Mouse (Mus musculus) embryonic stem cell, embryonic (primary cell): ENCODE data around the gene Sik3.

Source experiments
- CTCF ChIA-PET, 4 experiments: fragments of 300-600 bp in 2 of 4; fragments of 350-600 bp in 2 of 4; sonication (Branson Sonifier 250); formaldehyde crosslinking; loops; one replicate each; lab custom pipeline; 2022; ENCODE audit warnings: inconsistent platforms in 2 of 4; lab: Charles Lee
- POLR2A ChIA-PET, 4 experiments: fragments of 300-600 bp in 2 of 4; fragments of 350-600 bp in 2 of 4; sonication (Branson Sonifier 250); formaldehyde crosslinking; loops; one replicate each; lab custom pipeline; 2022; ENCODE audit warnings: antibody characterized with exemption in 4 of 4, inconsistent platforms in 1 of 4; lab: Charles Lee

The Sik3 gene

GRCm38 (mm10) chr9:46163430-46163829 is 150.8 kb downstream of the Sik3 start:
- ChIA-PET POLR2A (interaction anchor here in 1 of 4 experiments (0.6 to 2.0 kb wide), 2 partner anchors 12 to 424 kb away, joined by 3 to 11 read pairs; no protein-coding TSS in a partner anchor), CTCF (interaction anchor here in 1 of 4 experiments (0.7 kb wide), 1 partner anchor 22 kb away, joined by 3 read pairs; no protein-coding TSS in a partner anchor)

GRCm38 (mm10) chr9:46168802-46169201 is 156.2 kb downstream of the Sik3 start:
- CTCF ChIA-PET, result interaction anchor here in 1 of 4 experiments (0.6 to 0.7 kb wide), 2 partner anchors 17 to 158 kb away, joined by 3 to 4 read pairs; no protein-coding TSS in a partner anchor
- POLR2A ChIA-PET, result no interaction called here

GRCm38 (mm10) chr9:46172251-46172650 is 159.6 kb downstream of the Sik3 start:
- CTCF ChIA-PET, result interaction anchor here in 1 of 4 experiments (0.5 kb wide), 1 partner anchor 462 kb away, joined by 3 read pairs; no protein-coding TSS in a partner anchor

GRCm38 (mm10) chr9:46172953-46173352 is 160.3 kb downstream of the Sik3 start:
- POLR2A ChIA-PET, result no interaction called here
- CTCF ChIA-PET, result no interaction called here

More at GRCm38 (mm10) chr9:46172251-46172650, 159.6 kb downstream of the Sik3 start:
- POLR2A ChIA-PET, result interaction anchor here in 1 of 4 experiments (1.5 kb wide), 1 partner anchor 7 kb away, joined by 3 read pairs; no protein-coding TSS in a partner anchor

- CTCF ChIA-PET, result interaction anchor here in 1 of 4 experiments (1.1 to 1.6 kb wide), 3 partner anchors 11 to 264 kb away, joined by 3 to 5 read pairs (median 3); no protein-coding TSS in a partner anchor
Measured at GRCm38 (mm10) chr9:46173919-46174318, 161.3 kb downstream of the Sik3 start.

GRCm38 (mm10) chr9:46174770-46175294 is 162.2 kb downstream of the Sik3 start:
- CTCF ChIA-PET, result interaction anchor here (0.6 to 2.5 kb wide), 7 partner anchors 10 to 138 kb away, joined by 3 to 13 read pairs (median 3); no protein-coding TSS in a partner anchor

More at GRCm38 (mm10) chr9:46173919-46174318, 161.3 kb downstream of the Sik3 start:
- POLR2A ChIA-PET, result no interaction called here

GRCm38 (mm10) chr9:46175300-46175699 is 162.7 kb downstream of the Sik3 start:
- ChIA-PET CTCF (interaction anchor here (0.5 to 2.5 kb wide), 10 partner anchors 9 to 163 kb away, joined by 3 to 13 read pairs (median 4); partner anchors contain the start of genes Pafah1b2 (in 1 of the 4) and Sik3 (in 1 of the 4)), POLR2A (interaction anchor here in 2 of 4 experiments (1.1 to 1.9 kb wide), 10 partner anchors 9 to 108 kb away, joined by 3 to 8 read pairs (median 4); partner anchors contain the start of gene Bud13 (in 1 of the 2))

More at GRCm38 (mm10) chr9:46174770-46175294, 162.2 kb downstream of the Sik3 start:
- POLR2A ChIA-PET, result interaction anchor here in 2 of 4 experiments (1.2 to 1.9 kb wide), 6 partner anchors 12 to 108 kb away, joined by 3 to 8 read pairs (median 4); partner anchors contain the start of gene Bud13 (in 1 of the 2)

GRCm38 (mm10) chr9:46175938-46176375 is 163.3 kb downstream of the Sik3 start:
- POLR2A ChIA-PET, result interaction anchor here in 2 of 4 experiments (0.8 to 1.9 kb wide), 11 partner anchors 9 to 67 kb away, joined by 3 to 8 read pairs (median 4); no protein-coding TSS in a partner anchor
- CTCF ChIA-PET, result interaction anchor here (0.5 to 2.5 kb wide), 8 partner anchors 8 to 163 kb away, joined by 3 to 13 read pairs (median 8); partner anchors contain the start of genes Pafah1b2 (in 1 of the 4) and Sik3 (in 1 of the 4)

GRCm38 (mm10) chr9:46176613-46177012 is 164.0 kb downstream of the Sik3 start:
- POLR2A ChIA-PET, result interaction anchor here in 3 of 4 experiments (0.6 to 1.9 kb wide), 7 partner anchors 9 to 34 kb away, joined by 3 to 8 read pairs (median 4); no protein-coding TSS in a partner anchor
- CTCF ChIA-PET, result interaction anchor here (0.6 to 2.5 kb wide), 5 partner anchors 8 to 164 kb away, joined by 3 to 13 read pairs (median 9); partner anchors contain the start of genes Pafah1b2 (in 1 of the 4) and Sik3 (in 1 of the 4)

GRCm38 (mm10) chr9:46178595-46178994 is 166.0 kb downstream of the Sik3 start:
- ChIA-PET CTCF (interaction anchor here in 2 of 4 experiments (0.5 to 2.0 kb wide), 3 partner anchors 51 to 537 kb away, joined by 3 to 6 read pairs (median 4); partner anchors contain the start of genes Pafah1b2 (in 1 of the 2) and Sik3 (in 1 of the 2)), POLR2A (interaction anchor here in 2 of 4 experiments (0.9 to 1.4 kb wide), 7 partner anchors 10 to 273 kb away, joined by 3 to 4 read pairs (median 3); partner anchors contain the start of genes Pafah1b2 (in 1 of the 2), Pcsk7 (in 1 of the 2) and Sik3 (in 1 of the 2))

GRCm38 (mm10) chr9:46181297-46181696 is 168.7 kb downstream of the Sik3 start:
- CTCF ChIA-PET, result interaction anchor here in 1 of 4 experiments (1.0 kb wide), 1 partner anchor 8 kb away, joined by 4 read pairs; no protein-coding TSS in a partner anchor
- POLR2A ChIA-PET, result interaction anchor here in 1 of 4 experiments (1.7 kb wide), 1 partner anchor 48 kb away, joined by 3 read pairs; no protein-coding TSS in a partner anchor

- POLR2A ChIA-PET, result interaction anchor here in 2 of 4 experiments (0.9 to 2.3 kb wide), 5 partner anchors 9 to 172 kb away, joined by 4 to 10 read pairs (median 5); partner anchors contain the start of genes Pafah1b2 (in 1 of the 2) and Sik3 (in 1 of the 2)
- CTCF ChIA-PET, result interaction anchor here (0.5 to 3.3 kb wide), 51 partner anchors 8 to 184 kb away, joined by 3 to 34 read pairs (median 5); partner anchors contain the start of genes Pafah1b2 (in 3 of the 4), Sik3 (in 3 of the 4), Apoa1 (in 1 of the 4) and Apoa5 (in 1 of the 4)
Measured at GRCm38 (mm10) chr9:46184542-46184941, 171.9 kb downstream of the Sik3 start.

- CTCF ChIA-PET, result interaction anchor here (0.5 to 3.3 kb wide), 79 partner anchors 9 to 501 kb away, joined by 3 to 34 read pairs (median 4); partner anchors contain the start of genes Pafah1b2 (in 3 of the 4), Sik3 (in 3 of the 4), Apoa1 (in 1 of the 4) and Apoa5 (in 1 of the 4)
- POLR2A ChIA-PET, result interaction anchor here in 2 of 4 experiments (0.8 to 2.3 kb wide), 11 partner anchors 9 to 218 kb away, joined by 3 to 10 read pairs (median 4); partner anchors contain the start of genes Pafah1b2 (in 2 of the 2) and Sik3 (in 2 of the 2)
Measured at GRCm38 (mm10) chr9:46185191-46185590, 172.6 kb downstream of the Sik3 start.

GRCm38 (mm10) chr9:46186387-46186786 is 173.8 kb downstream of the Sik3 start:
- POLR2A ChIA-PET, result interaction anchor here in 2 of 4 experiments (1.2 to 2.3 kb wide), 4 partner anchors 13 to 174 kb away, joined by 3 to 10 read pairs (median 6); partner anchors contain the start of genes Pafah1b2 (in 1 of the 2) and Sik3 (in 1 of the 2)
- CTCF ChIA-PET, result interaction anchor here in 3 of 4 experiments (0.6 to 3.3 kb wide), 19 partner anchors 10 to 191 kb away, joined by 3 to 34 read pairs (median 5); partner anchors contain the start of genes Pafah1b2 (in 2 of the 3), Sik3 (in 2 of the 3), Apoa1 (in 1 of the 3) and Apoa5 (in 1 of the 3)

- POLR2A ChIA-PET, result interaction anchor here in 3 of 4 experiments (0.5 to 1.7 kb wide), 7 partner anchors 9 to 213 kb away, joined by 3 to 4 read pairs (median 3); no protein-coding TSS in a partner anchor
- CTCF ChIA-PET, result interaction anchor here in 2 of 4 experiments (0.6 to 1.5 kb wide), 4 partner anchors 42 to 1498 kb away, joined by 3 to 8 read pairs (median 4); partner anchors contain the start of genes Pafah1b2 (in 1 of the 2) and Sik3 (in 1 of the 2)
Measured at GRCm38 (mm10) chr9:46188370-46188769, 175.8 kb downstream of the Sik3 start.

GRCm38 (mm10) chr9:46188956-46189355 is 176.3 kb downstream of the Sik3 start:
- ChIA-PET CTCF (interaction anchor here in 3 of 4 experiments (0.6 to 1.5 kb wide), 5 partner anchors 8 to 201 kb away, joined by 3 to 8 read pairs (median 5); partner anchors contain the start of genes Bud13 (in 1 of the 3), Pafah1b2 (in 1 of the 3) and Sik3 (in 1 of the 3)), POLR2A (interaction anchor here in 3 of 4 experiments (0.5 to 1.7 kb wide), 9 partner anchors 10 to 214 kb away, joined by 3 to 10 read pairs (median 3); no protein-coding TSS in a partner anchor)
